Mouse (Mus musculus): ENCODE results near the gene Mtif3.
A peak's percentile ranks its signal among the peaks of the same experiment; 100 is the strongest.

- TF ChIP-seq CTCF (IDR thresholded peaks at IDR 0.05; ENCODE audit: control insufficient read depth, insufficient read depth, insufficient read length): peak; percentile 38
- no peak for TF ChIP-seq MYOG (IDR thresholded peaks at IDR 0.05; ENCODE audit: control insufficient read depth, extremely low read depth, insufficient read length)
- no peak for TF ChIP-seq MYOD1 (IDR thresholded peaks at IDR 0.05; ENCODE audit: control insufficient read depth, insufficient read length, low read depth)
- TF ChIP-seq USF1 (IDR thresholded peaks at IDR 0.05; ENCODE audit: low read depth): no peak
- TF ChIP-seq MAX (IDR thresholded peaks at IDR 0.05): no peak
- TF ChIP-seq CEBPB (IDR thresholded peaks at IDR 0.05; ENCODE audit: low read depth): no peak
- no peak for TF ChIP-seq FOSL1 (IDR thresholded peaks at IDR 0.05; ENCODE audit: insufficient read depth, low read length, poor library complexity, severe bottlenecking)
These were observed 58.0 kb downstream of the Mtif3 start for GRCm38 (mm10) chr5:146905486-146906172.

Data from C2C12 (cell line).